Mouse (Mus musculus) heart, postnatal 0 days (tissue): Measurements from ENCODE around the gene Six1. TPM values are rescaled to one million over a fixed set of nuclear protein-coding genes. Genes with fewer than 3 reads are reported as not detected.
A peak's percentile ranks its signal among the peaks of the same experiment; 100 is the strongest.

Experiments used
- ATAC-seq: fragments of 200-750 bp; cut with Nextera tagmentation; 2 replicates; pipeline ENCODE4 v1.8.0; 2017; ENCODE audit warnings: low read depth, moderate number of reproducible peaks, moderate library complexity; ENCODE audit not compliant: insufficient read depth
- DNase-seq: peaks from one replicate; pipeline ENCODE4 v3.0.0-alpha.2; 2016; ENCODE audit warnings: low spot score
- H3K27ac ChIP-seq: fragments of 300-500 bp; sonication (generic); 2 replicates; pipeline ENCODE4 v1.5.1; 2014; ENCODE audit warnings: low read depth, mild to moderate bottlenecking
- H3K27me3 ChIP-seq: fragments of 300-500 bp; sonication (generic); 2 replicates; pipeline ENCODE4 v1.6.1; 2014; ENCODE audit warnings: low read length, mixed read lengths; ENCODE audit not compliant: control insufficient read depth, insufficient read depth
- H3K36me3 ChIP-seq: fragments of 300-500 bp; sonication (generic); replicated peaks from 2 replicates; pipeline ENCODE4 v1.6.1; 2014; ENCODE audit warnings: low read length, mixed read lengths; ENCODE audit not compliant: control insufficient read depth, insufficient read depth
- H3K4me1 ChIP-seq: fragments of 300-500 bp; sonication (generic); 2 replicates; pipeline ENCODE4 v1.6.1; 2014; ENCODE audit warnings: antibody characterized with exemption; ENCODE audit not compliant: control insufficient read depth, insufficient read depth
- H3K4me2 ChIP-seq: fragments of 300-500 bp; sonication (generic); 2 replicates; pipeline ENCODE4 v1.6.1; 2014; ENCODE audit warnings: low read depth, mild to moderate bottlenecking, low read length, moderate library complexity
- H3K4me3 ChIP-seq: fragments of 300-500 bp; sonication (generic); 2 replicates; pipeline ENCODE4 v1.5.1; 2014; ENCODE audit warnings: low read depth, low read length
- H3K9ac ChIP-seq: fragments of 300-500 bp; sonication (generic); replicated peaks from 2 replicates; pipeline ENCODE4 v1.6.1; 2014; ENCODE audit warnings: low read depth, low read length, mixed read lengths
- H3K9me3 ChIP-seq: fragments of 300-500 bp; sonication (generic); replicated peaks from 2 replicates; pipeline ENCODE4 v1.6.1; 2016; ENCODE audit warnings: low read length; ENCODE audit not compliant: control insufficient read depth
- CTCF ChIP-seq: IDR thresholded peaks from 2 replicates; pipeline ENCODE4 v1.5.1; 2016; ENCODE audit warnings: antibody characterized with exemption, control low read depth, low read depth
- EP300 ChIP-seq: IDR thresholded peaks from 2 replicates; pipeline ENCODE4 v1.6.1; 2016; ENCODE audit warnings: antibody characterized with exemption, low read depth
- WGBS: fragments of 180-500 bp; shearing (Covaris S2); extraction: QIAGEN DNeasy Blood & Tissue Kit; methylation state at CpG from one replicate; pipeline ENCODE4 v1.1.7; 2014; 5-methylcytosine and 5-hydroxymethylcytosine counted together
- polyA plus RNA-seq: library from polyadenylated mRNA; unstranded; fragments of >200 nt; fragmentation: Nextera tagmentation; extraction: Ambion mirVana; gene quantifications from 2 replicates; pipeline ENCODE4 v1.2.1, GENCODE M21; 2015
- total RNA-seq: library from RNA; depleted of rRNA; stranded (reverse); fragments of >200 nt; gene quantifications from 2 replicates; pipeline ENCODE4 v1.2.3, GENCODE M21; 2014; ENCODE audit warnings: low replicate concordance

Gene Six1
- total and polyA plus RNA-seq, 2 experiments from 2014 or later = 0.38 TPM; not detected in 1

DNA sequence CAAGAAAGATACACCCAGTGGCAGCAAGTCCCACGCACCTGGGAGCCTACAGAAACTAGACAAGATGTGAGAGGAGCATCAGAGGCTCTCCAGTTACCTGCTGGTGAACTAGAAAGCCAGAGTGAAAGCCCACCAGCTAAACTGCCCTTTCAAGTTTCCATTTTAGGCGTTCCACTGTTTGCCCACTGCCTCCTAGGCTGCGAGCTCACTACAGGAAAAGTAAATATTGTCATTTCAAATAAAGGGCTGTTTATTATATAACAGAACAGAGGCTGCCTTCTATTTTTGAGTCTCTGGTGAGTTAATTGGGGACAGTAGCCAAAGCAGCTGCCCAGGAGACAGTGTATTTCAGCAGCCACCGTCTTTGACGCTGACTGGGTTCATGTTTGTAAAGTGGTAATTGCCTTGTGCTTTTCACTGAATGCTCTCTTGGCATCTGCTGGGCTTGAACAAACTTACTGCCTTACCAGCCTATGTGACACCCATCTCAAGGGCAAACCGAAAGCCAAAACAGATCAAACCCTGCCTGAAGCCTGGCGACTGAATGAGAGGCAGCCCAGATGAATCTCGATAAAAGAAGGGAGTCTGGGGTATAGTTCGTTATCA, 7.2 kb upstream of the Six1 start:
- WGBS = 54% methylated on average over 9 of the region's 9 CpGs
- ATAC-seq = no peak

DNA sequence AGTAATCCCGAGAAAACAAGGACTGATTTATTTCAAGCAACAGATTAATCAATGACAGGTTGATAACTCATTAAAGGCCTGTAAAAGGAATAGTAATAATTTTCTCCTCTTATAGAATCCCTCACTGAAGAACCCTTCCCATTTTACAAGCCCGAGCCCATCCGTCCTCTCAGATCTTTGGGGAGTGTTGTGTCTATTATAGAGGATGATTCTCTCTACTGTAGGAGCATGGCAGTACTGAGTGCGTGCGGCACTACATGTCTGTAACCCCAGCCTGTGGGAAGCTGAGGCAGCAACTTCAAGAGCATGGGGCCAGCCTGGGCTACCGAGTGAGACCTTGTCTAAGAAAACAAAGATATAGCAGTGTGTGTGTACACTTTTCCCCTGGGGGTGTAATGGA, 3.8 kb upstream of the Six1 start:
- Histone ChIP-seq H3K9ac (no peak overlapping the region), H3K27me3 (peaks cover 34% of the 10 kb centered on the region), H3K36me3 (no peaks in the 10 kb centered on the region), H3K4me2 (no peak overlapping the region), H3K4me1 (peaks cover 8% of the 10 kb centered on the region), H3K27ac (no peak overlapping the region), H3K9me3 (0 out of 2 replicates have a peak, but pooled peaks cover 3% of the 10 kb centered on the region), H3K4me3 (no peak overlapping the region)
- WGBS = 87% methylated on average over 6 of the region's 6 CpGs
- no peak for DNase-seq
- no peak for ATAC-seq
- TF ChIP-seq EP300 = no peak

More for the DNA sequence above, 7.2 kb upstream of the Six1 start:
- no peak overlapping the region for H3K4me2 ChIP-seq
- H3K4me3 ChIP-seq = no peak overlapping the region
- H3K4me1 ChIP-seq = no peaks in the 10 kb centered on the region
- TF ChIP-seq CTCF (no peak), EP300 (no peak)
- H3K36me3 ChIP-seq = no peaks in the 10 kb centered on the region
- H3K9me3 ChIP-seq = 0 out of 2 replicates have a peak, but pooled peaks cover 4% of the 10 kb centered on the region
- H3K27ac ChIP-seq = no peak overlapping the region
- H3K27me3 ChIP-seq = peaks cover 12% of the 10 kb centered on the region; the same call in 1 of the 2 replicates
- no peak overlapping the region for H3K9ac ChIP-seq
- DNase-seq = no peak

DNA sequence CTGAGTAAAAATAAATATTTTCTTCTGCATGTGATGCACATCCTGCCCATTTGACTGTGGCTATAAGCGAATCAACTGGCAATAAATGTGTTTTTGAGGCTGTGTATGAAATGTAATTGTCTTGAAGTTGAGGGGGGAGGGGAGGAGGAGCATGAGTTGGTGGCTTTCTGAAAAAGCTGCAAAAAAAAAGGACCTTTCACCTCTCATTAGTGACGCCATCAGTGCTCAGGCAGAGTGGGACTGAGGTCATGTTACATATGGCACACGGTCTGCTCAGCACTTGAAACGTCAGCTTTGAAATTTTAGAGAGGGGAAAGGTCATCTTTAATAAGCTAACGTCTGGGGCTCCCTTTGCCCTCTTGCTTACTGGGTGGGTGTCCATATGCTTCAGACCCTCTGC, 1.8 kb upstream of the Six1 start:
- Histone ChIP-seq H3K9me3 (no peaks in the 10 kb centered on the region), H3K27ac (no peak overlapping the region), H3K4me3 (no peak overlapping the region), H3K9ac (no peak overlapping the region), H3K27me3 (peaks cover 54% of the 10 kb centered on the region), H3K4me1 (peaks cover 8% of the 10 kb centered on the region), H3K36me3 (no peaks in the 10 kb centered on the region), H3K4me2 (no peak overlapping the region)
- TF ChIP-seq CTCF (no peak), EP300 (no peak)
- ATAC-seq (no peak), DNase-seq (no peak)
- 30% methylated on average over 5 of the region's 5 CpGs for WGBS

DNA sequence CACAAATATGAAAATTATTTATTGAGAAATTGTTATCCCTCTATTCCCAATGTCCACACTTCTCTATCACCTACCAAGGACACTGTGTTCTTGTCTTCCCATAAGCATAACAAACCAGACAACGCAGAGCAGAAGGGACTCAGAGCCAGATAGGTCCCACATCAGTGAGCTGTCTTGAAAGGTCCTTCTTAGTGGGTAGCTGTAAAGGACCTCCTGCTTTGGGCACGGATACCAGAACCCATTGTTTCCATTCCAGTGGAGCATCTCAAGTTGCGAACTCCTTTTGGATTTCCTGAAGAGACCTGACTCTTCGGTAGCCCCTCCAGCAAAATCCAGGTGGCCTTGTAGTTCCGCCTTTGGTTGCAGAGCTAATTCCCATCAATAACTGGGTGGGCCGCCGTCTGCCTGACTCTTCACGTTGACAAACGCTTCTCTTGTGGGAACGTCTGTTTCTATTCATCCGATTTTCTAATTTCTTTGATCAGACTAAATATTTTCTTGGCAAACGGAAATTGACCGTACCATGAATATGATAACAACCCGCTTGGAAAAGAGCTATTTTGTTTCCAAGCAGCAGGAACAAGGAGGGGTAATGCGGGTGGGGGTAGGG, 994 bp upstream of the Six1 start:
- Histone ChIP-seq H3K27ac (no peak overlapping the region), H3K36me3 (no peaks in the 10 kb centered on the region), H3K9ac (peak overlapping the region; percentile 66; the same call in 1 of the 2 replicates), H3K9me3 (no peaks in the 10 kb centered on the region), H3K4me1 (peaks cover 8% of the 10 kb centered on the region), H3K4me2 (peak overlapping the region; percentile 85), H3K4me3 (peak overlapping the region; percentile 76), H3K27me3 (peaks cover 62% of the 10 kb centered on the region)
- ATAC-seq (no peak), DNase-seq (no peak)
- WGBS = 45% methylated on average over 15 of the region's 15 CpGs
- TF ChIP-seq CTCF (no peak), EP300 (no peak)

DNA sequence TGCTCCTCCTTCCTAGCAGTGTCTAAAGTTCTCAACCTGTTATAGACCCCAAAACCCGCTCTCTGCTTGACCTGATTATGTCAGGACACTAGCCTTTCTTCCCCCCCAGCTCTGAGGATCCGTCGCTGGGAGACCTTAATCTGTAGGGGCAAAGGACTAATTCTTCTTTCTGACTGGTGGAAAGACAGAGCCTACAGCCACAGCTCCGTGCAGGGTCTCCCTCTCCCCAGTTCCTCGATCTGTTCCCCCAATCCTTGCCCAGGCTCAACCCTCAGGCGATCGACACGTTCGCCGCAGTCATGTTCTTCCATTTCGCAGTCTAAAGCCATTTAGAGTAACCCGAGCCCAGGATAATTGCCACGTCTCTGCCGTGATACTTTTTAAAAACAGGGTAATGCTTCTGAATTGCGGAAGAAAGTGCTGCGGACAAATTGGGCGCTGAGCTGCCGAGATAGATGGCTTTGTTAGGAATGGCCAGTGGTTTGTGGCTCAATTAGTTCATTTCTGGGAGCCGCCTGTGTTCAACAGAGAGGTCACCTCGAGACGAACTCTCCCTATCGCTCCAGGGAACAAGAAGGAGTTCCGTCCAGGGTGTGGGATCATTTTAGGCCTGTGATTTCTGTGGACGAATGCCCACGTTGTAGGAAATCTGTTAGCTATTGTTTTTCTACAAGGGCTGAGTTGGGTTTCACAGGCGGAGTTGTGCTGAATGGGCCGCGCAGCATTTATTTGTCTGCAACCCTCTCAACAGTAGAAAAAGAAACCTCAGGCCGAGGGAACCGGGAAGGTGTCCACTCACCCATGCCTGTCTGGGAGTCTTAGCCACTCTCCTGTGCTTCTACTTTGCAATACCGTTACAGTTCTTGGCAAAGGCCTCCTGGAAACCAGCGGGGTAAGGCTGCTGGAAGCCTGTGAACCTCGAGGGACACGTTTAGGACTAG, 766 bp downstream of the Six1 start:
- H3K9me3 ChIP-seq = no peaks in the 10 kb centered on the region
- no peaks in the 10 kb centered on the region for H3K36me3 ChIP-seq
- peaks cover 8% of the 10 kb centered on the region for H3K4me1 ChIP-seq
- WGBS = 26% methylated on average over 34 of the region's 34 CpGs
- H3K9ac ChIP-seq = no peak overlapping the region
- H3K4me3 ChIP-seq = peak overlapping the region; percentile 76
- no peak for DNase-seq
- ATAC-seq = no peak; the same call in 1 of the 2 replicates
- TF ChIP-seq CTCF (no peak), EP300 (no peak)
- peak overlapping the region; percentile 85 for H3K4me2 ChIP-seq
- H3K27me3 ChIP-seq = peaks cover 79% of the 10 kb centered on the region
- no peak overlapping the region for H3K27ac ChIP-seq
